Mouse (Mus musculus): ENCODE data around the gene Slc25a48. TPM values are rescaled to one million over a fixed set of nuclear protein-coding genes. Genes with fewer than 3 reads are reported as not detected.

Slc25a48 gene
- polyA plus RNA-seq, 1 experiment: 0.25 TPM

DNA sequence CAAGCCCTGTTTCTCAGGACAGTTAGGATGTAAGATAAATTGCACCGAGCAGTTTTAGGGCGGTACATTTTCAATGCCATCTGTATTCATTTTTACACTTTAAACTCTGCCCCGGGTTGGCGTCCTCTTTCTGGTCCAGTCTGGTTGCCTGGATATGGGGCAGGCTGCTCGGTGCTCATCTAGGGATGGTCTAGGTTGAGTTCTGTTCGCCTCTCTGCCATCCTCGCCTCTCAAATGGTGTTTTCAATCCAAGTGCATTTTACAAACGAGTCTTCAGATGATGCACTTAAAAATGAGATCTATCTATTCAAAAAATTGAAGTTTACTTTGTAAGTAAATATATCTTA lies 84.6 kb downstream of the Slc25a48 start:
- Histone ChIP-seq H3K4me3 (ENCODE audit: low read depth, low read length) (peak overlapping the region; percentile 79), H3K4me1 (ENCODE audit: control insufficient read depth, insufficient read depth, insufficient read length, low read length) (peaks cover 5% of the 10 kb centered on the region; the same call in 1 of the 2 replicates), H3K36me3 (ENCODE audit: control insufficient read depth, insufficient read depth, low read length) (no peaks in the 10 kb centered on the region), H3K27me3 (ENCODE audit: control insufficient read depth, insufficient read depth, low read length) (no peaks in the 10 kb centered on the region), H3K27ac (ENCODE audit: insufficient read depth, low read depth, low read length) (no peak overlapping the region)
- no peak for TF ChIP-seq POLR2A (IDR thresholded peaks at IDR 0.05; ENCODE audit: low read depth, low read length)
- no peak for TF ChIP-seq CTCF (IDR thresholded peaks at IDR 0.05; ENCODE audit: extremely low read depth, insufficient read length, insufficient replicate concordance, low read depth, low read length)
- 4% methylated on average over 8 of the region's 8 CpGs for WGBS

Other genes starting within 250 kb of the Slc25a48 start
- not detected in 2 replicates for gene Neurog1, start 186.2 kb upstream of the Slc25a48 start, polyA plus RNA-seq (2012; rRNA removed)
- 35.7 and 68.8 TPM in 2 replicates for gene Cxcl14, start 141.8 kb upstream of the Slc25a48 start, polyA plus RNA-seq (2012; rRNA removed)
- gene Gm3045, start 11.8 kb upstream of the Slc25a48 start, polyA plus RNA-seq (2012; rRNA removed): not detected in 2 replicates
- not detected in 2 replicates for gene Il9, start 43.9 kb downstream of the Slc25a48 start, polyA plus RNA-seq (2012; rRNA removed)
- gene Fbxl21, start 84.1 kb downstream of the Slc25a48 start, polyA plus RNA-seq (2012; rRNA removed): 0.60 and 2.2 TPM in 2 replicates
- gene Lect2, start 110.1 kb downstream of the Slc25a48 start, polyA plus RNA-seq (2012; rRNA removed): 2.5 TPM in 1 of 2 replicates, not detected in the other
- 67.9 and 221 TPM in 2 replicates for gene Tgfbi, start 171.2 kb downstream of the Slc25a48 start, polyA plus RNA-seq (2012; rRNA removed)

All from small intestine, adult 2 months (tissue).